Mouse (Mus musculus): ENCODE results near the gene Pcyt1a.

GRCm38 (mm10) chr16:32441432-32441831 lies 10.7 kb downstream of the Pcyt1a start:
- TF ChIP-seq CTCF (IDR thresholded peaks at IDR 0.05; ENCODE audit: borderline replicate concordance, insufficient read depth, low read length) (no peak), POLR2A (IDR thresholded peaks at IDR 0.05; ENCODE audit: low read depth, low read length) (no peak)

Data from embryonic fibroblast, embryonic 13.5 days (primary cell).